Mouse (Mus musculus) heart, postnatal 0 days (tissue): ENCODE results near the gene Tbc1d21. TPM values are rescaled to one million over a fixed set of nuclear protein-coding genes. Genes with fewer than 3 reads are reported as not detected.

ENCODE experiments used
- ATAC-seq: fragments of 200-750 bp; cut with Nextera tagmentation; 2 replicates; pipeline ENCODE4 v1.8.0; 2017; ENCODE audit warnings: low read depth, moderate number of reproducible peaks, moderate library complexity; ENCODE audit not compliant: insufficient read depth
- DNase-seq: peaks from one replicate; pipeline ENCODE4 v3.0.0-alpha.2; 2016; ENCODE audit warnings: low spot score
- H3K27ac ChIP-seq: fragments of 300-500 bp; sonication (generic); 2 replicates; pipeline ENCODE4 v1.5.1; 2014; ENCODE audit warnings: low read depth, mild to moderate bottlenecking
- H3K27me3 ChIP-seq: fragments of 300-500 bp; sonication (generic); 2 replicates; pipeline ENCODE4 v1.6.1; 2014; ENCODE audit warnings: low read length, mixed read lengths; ENCODE audit not compliant: control insufficient read depth, insufficient read depth
- H3K36me3 ChIP-seq: fragments of 300-500 bp; sonication (generic); replicated peaks from 2 replicates; pipeline ENCODE4 v1.6.1; 2014; ENCODE audit warnings: low read length, mixed read lengths; ENCODE audit not compliant: control insufficient read depth, insufficient read depth
- H3K4me1 ChIP-seq: fragments of 300-500 bp; sonication (generic); 2 replicates; pipeline ENCODE4 v1.6.1; 2014; ENCODE audit warnings: antibody characterized with exemption; ENCODE audit not compliant: control insufficient read depth, insufficient read depth
- H3K4me2 ChIP-seq: fragments of 300-500 bp; sonication (generic); 2 replicates; pipeline ENCODE4 v1.6.1; 2014; ENCODE audit warnings: low read depth, mild to moderate bottlenecking, low read length, moderate library complexity
- H3K4me3 ChIP-seq: fragments of 300-500 bp; sonication (generic); 2 replicates; pipeline ENCODE4 v1.5.1; 2014; ENCODE audit warnings: low read depth, low read length
- H3K9ac ChIP-seq: fragments of 300-500 bp; sonication (generic); replicated peaks from 2 replicates; pipeline ENCODE4 v1.6.1; 2014; ENCODE audit warnings: low read depth, low read length, mixed read lengths
- H3K9me3 ChIP-seq: fragments of 300-500 bp; sonication (generic); replicated peaks from 2 replicates; pipeline ENCODE4 v1.6.1; 2016; ENCODE audit warnings: low read length; ENCODE audit not compliant: control insufficient read depth
- CTCF ChIP-seq: IDR thresholded peaks from 2 replicates; pipeline ENCODE4 v1.5.1; 2016; ENCODE audit warnings: antibody characterized with exemption, control low read depth, low read depth
- EP300 ChIP-seq: IDR thresholded peaks from 2 replicates; pipeline ENCODE4 v1.6.1; 2016; ENCODE audit warnings: antibody characterized with exemption, low read depth
- WGBS: fragments of 180-500 bp; shearing (Covaris S2); extraction: QIAGEN DNeasy Blood & Tissue Kit; methylation state at CpG from one replicate; pipeline ENCODE4 v1.1.7; 2014; 5-methylcytosine and 5-hydroxymethylcytosine counted together
- polyA plus RNA-seq: library from polyadenylated mRNA; unstranded; fragments of >200 nt; fragmentation: Nextera tagmentation; extraction: Ambion mirVana; gene quantifications from 2 replicates; pipeline ENCODE4 v1.2.1, GENCODE M21; 2015
- total RNA-seq: library from RNA; depleted of rRNA; stranded (reverse); fragments of >200 nt; gene quantifications from 2 replicates; pipeline ENCODE4 v1.2.3, GENCODE M21; 2014; ENCODE audit warnings: low replicate concordance

Tbc1d21 gene
- total and polyA plus RNA-seq, 2 experiments from 2014 or later, result not detected

DNA sequence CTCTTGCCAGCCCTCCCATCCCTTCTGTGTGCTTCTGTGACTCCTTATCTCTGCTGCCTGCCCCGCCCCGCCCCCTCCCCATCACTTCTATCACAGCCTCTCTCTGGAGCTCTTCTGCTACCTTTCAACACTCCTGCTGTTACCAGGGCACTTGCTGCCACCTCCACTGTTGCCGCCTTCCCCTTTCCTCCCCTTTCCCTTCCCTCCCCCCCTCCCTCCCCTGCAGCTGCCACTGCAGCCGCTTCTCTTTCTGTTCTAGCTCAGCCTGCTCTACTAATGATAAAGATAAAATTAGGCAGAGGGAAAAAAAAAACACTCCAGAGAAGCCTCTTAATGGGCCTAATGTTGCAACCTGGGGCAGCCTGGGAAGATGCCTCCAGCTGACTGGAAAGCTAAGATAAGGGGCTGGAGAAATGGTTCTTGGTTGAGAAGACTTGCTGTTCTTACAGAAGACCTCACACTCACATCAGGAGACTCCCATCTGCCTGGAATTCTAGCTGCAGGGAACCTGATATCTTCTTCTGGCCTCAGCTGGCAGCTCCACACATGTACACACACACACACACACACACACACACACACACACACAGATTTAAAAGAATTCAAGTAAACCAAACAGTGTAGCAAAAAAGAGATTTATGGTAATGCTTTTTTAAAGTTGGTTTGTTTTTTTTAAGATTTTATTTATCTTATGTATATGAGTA, 43.6 kb downstream of the Tbc1d21 start:
- no peak overlapping the region for H3K4me2 ChIP-seq
- WGBS, result 4% methylated on average over 4 of the region's 4 CpGs
- peak; percentile 85 for DNase-seq
- no peaks in the 10 kb centered on the region for H3K9me3 ChIP-seq
- H3K27me3 ChIP-seq, result no peaks in the 10 kb centered on the region
- peak; percentile 88 for ATAC-seq
- H3K27ac ChIP-seq, result 0 out of 2 replicates have a peak overlapping the region, but pooled peaks have one; percentile 19
- no peak overlapping the region for H3K9ac ChIP-seq
- H3K4me1 ChIP-seq, result no peaks in the 10 kb centered on the region
- no peak for TF ChIP-seq CTCF
- no peak for TF ChIP-seq EP300
- no peak overlapping the region for H3K4me3 ChIP-seq
- no peaks in the 10 kb centered on the region for H3K36me3 ChIP-seq

DNA sequence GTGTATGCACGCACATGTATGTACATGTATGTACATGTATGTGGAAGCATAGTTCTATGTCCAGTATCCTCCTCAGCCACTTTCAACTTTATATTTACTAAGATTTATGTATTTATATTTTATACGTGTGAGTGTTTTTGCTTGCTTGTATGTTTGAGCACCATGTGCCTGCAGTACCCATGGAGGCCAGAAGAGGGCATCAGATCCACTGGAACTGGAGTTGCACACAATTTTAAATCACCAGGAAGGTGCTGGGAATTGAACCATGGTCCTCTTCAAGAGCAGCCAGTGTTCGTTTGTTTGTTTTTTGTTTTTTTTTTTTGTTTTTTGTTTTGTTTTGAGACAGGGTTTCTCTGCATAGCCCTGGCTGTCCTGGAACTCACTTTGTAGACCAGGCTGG, 48.6 kb downstream of the Tbc1d21 start:
- TF ChIP-seq CTCF (peak; percentile 16; the same call in 1 of the 2 replicates), EP300 (no peak)
- Histone ChIP-seq H3K27me3 (no peaks in the 10 kb centered on the region), H3K4me2 (no peak overlapping the region), H3K36me3 (no peaks in the 10 kb centered on the region), H3K4me3 (no peak overlapping the region), H3K9me3 (no peaks in the 10 kb centered on the region), H3K4me1 (no peaks in the 10 kb centered on the region), H3K27ac (no peak overlapping the region), H3K9ac (no peak overlapping the region)
- WGBS, result 88% methylated on average over 3 of the region's 3 CpGs
- DNase-seq (no peak), ATAC-seq (no peak)

DNA sequence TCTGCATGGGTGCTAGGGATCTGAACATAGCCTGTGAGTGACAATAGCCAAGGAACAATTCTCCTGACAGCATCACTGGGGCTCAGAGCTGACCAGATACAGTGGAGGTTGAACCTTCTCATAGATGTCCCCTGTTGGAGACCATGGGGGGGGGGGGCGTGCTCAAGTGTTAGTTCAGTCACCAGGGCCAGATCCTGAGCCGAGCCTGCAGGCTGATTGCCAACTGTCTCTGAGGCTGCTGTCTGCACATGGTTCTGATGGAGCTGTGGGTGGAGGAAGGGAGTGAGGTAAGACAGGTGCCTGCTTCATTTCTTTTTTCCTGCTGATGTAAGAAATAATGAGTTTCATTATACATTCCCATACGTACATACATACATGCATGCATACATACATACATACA, 51.9 kb downstream of the Tbc1d21 start:
- ATAC-seq (no peak), DNase-seq (no peak)
- TF ChIP-seq CTCF (no peak), EP300 (no peak)
- Histone ChIP-seq H3K9me3 (no peaks in the 10 kb centered on the region), H3K27me3 (no peaks in the 10 kb centered on the region), H3K27ac (no peak overlapping the region), H3K4me1 (no peaks in the 10 kb centered on the region), H3K4me2 (no peak overlapping the region), H3K4me3 (no peak overlapping the region), H3K9ac (no peak overlapping the region), H3K36me3 (no peaks in the 10 kb centered on the region)
- 53% methylated on average over 3 of the region's 3 CpGs for WGBS

DNA sequence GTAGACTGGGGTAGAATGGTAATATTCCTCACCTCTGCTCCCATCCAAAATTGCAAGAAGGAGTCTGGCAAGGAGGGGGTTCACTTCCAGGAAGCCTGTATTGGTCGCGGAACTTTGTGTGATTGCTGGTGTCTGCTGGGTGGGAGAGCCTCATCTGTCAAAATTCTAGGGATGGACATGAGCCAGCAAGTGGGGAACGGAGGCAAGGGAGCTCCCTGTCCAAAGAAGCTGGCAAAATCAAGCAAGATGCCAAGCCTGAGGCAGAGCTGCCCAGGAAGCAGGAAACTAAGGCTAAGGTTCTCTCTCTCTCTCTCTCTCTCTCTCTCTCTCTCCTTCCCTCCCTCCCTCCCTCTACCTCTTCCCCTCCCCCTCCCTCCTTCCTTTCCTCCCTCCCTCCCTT, 52.9 kb downstream of the Tbc1d21 start:
- no peak for ATAC-seq
- TF ChIP-seq EP300 (no peak), CTCF (no peak)
- WGBS, result 49% methylated on average over 3 of the region's 3 CpGs
- H3K4me1 ChIP-seq, result peaks cover 6% of the 10 kb centered on the region
- no peak overlapping the region for H3K4me3 ChIP-seq
- H3K36me3 ChIP-seq, result no peaks in the 10 kb centered on the region
- H3K27me3 ChIP-seq, result peaks cover 7% of the 10 kb centered on the region
- DNase-seq, result no peak
- H3K9ac ChIP-seq, result no peak overlapping the region
- no peaks in the 10 kb centered on the region for H3K9me3 ChIP-seq
- H3K4me2 ChIP-seq, result no peak overlapping the region
- no peak overlapping the region for H3K27ac ChIP-seq

DNA sequence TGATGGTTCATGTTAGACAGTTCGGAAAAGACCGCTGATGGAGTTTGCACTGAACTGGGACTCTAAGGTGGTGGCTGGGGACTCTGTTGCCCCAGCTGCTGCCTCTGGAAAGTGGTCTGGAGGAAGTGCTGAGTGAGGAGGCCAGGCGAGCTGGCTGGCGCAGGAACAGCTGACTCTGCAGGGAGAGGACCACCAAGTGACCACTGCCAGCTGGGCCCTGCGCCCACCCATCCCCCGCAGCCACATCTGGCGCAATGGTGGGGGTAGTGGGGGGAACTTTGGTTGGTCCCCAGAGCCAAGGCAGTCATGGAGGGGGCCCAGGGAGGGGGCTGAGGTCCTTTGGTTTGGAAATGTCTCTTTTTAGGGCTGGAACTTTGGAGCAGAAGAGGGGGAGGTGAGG, 53.5 kb downstream of the Tbc1d21 start:
- no peak overlapping the region for H3K9ac ChIP-seq
- peaks cover 12% of the 10 kb centered on the region for H3K27me3 ChIP-seq
- H3K4me1 ChIP-seq, result peaks cover 12% of the 10 kb centered on the region
- H3K4me3 ChIP-seq, result no peak overlapping the region
- no peak overlapping the region for H3K4me2 ChIP-seq
- ATAC-seq (no peak), DNase-seq (no peak)
- 78% methylated on average over 7 of the region's 7 CpGs for WGBS
- H3K36me3 ChIP-seq, result no peaks in the 10 kb centered on the region
- H3K9me3 ChIP-seq, result no peaks in the 10 kb centered on the region
- TF ChIP-seq CTCF (no peak), EP300 (no peak)
- peak overlapping the region; percentile 11; the same call in 1 of the 2 replicates for H3K27ac ChIP-seq

DNA sequence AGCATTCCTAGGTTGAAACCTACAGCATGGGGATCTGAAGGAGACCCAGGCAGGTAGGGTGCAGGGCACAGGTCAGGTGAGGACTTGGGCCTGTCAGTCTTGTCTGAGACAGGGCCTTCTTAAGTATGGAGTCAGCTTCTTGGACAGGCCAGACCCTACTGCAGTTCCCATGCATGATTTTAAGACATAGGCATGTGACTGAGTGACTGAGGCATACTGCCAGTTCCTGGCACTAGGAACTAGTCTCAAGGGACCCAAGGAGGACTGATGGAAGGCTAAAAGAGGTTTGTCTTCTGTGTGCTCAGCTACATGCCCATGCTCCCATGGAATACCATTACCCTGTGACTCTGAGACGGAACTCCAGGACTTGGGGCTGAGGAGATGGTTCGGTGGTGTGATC, 54.4 kb downstream of the Tbc1d21 start:
- ATAC-seq (no peak), DNase-seq (no peak)
- peaks cover 15% of the 10 kb centered on the region for H3K4me1 ChIP-seq
- H3K4me2 ChIP-seq, result no peak overlapping the region
- no peaks in the 10 kb centered on the region for H3K9me3 ChIP-seq
- TF ChIP-seq EP300, result no peak
- TF ChIP-seq CTCF, result no peak
- no peak overlapping the region for H3K4me3 ChIP-seq
- H3K27me3 ChIP-seq, result peaks cover 19% of the 10 kb centered on the region
- 0 out of 2 replicates have a peak overlapping the region, but pooled peaks have one; percentile 52 for H3K27ac ChIP-seq
- 86% methylated on average over 2 of the region's 2 CpGs for WGBS
- no peak overlapping the region for H3K9ac ChIP-seq
- no peaks in the 10 kb centered on the region for H3K36me3 ChIP-seq
